Mouse (Mus musculus) brown adipose tissue, adult 24 weeks (tissue): ENCODE data around the gene Rcn3. TPM values are rescaled to one million over a fixed set of nuclear protein-coding genes. Genes with fewer than 3 reads are reported as not detected.

Experiments
- H3K27ac ChIP-seq: fragments of 200-500 bp; replicated peaks from 2 replicates; pipeline ENCODE4 v1.5.1; 2012; ENCODE audit warnings: low read depth, mild to moderate bottlenecking, low read length
- H3K4me1 ChIP-seq: fragments of 200-500 bp; 2 replicates; pipeline ENCODE4 v1.6.1; 2012; ENCODE audit warnings: low read length, mixed read lengths; ENCODE audit not compliant: control insufficient read depth, insufficient read depth, insufficient read length
- H3K4me3 ChIP-seq: fragments of 200-500 bp; 2 replicates; pipeline ENCODE4 v1.5.1; 2012; ENCODE audit warnings: low read depth, mild to moderate bottlenecking, low read length, moderate library complexity; ENCODE audit not compliant: insufficient read depth
- polyA plus RNA-seq: library from polyadenylated mRNA; stranded (reverse); fragments of >200 nt; gene quantifications from 2 replicates; pipeline ENCODE4 v1.2.4, GENCODE M21; 2012; ENCODE audit not compliant: missing spikeins, insufficient read depth, insufficient read length

The Rcn3 gene
- polyA plus RNA-seq, 1 experiment = 12.7 TPM

DNA sequence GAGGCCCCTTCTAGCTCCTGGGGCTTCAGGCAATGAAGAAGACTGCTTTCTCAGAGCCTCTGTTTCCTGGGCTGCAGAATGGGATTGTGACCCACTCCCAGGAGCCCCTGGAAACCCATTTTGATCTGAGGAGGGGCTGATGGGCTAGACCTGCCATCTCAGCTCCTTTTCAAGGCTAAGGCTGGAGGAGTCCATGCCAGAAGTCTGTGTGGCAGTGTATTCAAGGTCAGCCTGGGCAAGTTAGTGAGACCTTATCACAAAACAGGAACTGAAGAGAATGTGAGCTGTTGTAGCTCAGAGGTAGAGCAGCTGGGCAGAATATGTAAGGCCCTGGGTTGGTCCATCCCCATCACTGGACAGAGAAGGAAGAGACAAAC lies 35.1 kb downstream of the Rcn3 start:
- no peak overlapping the region for H3K27ac ChIP-seq
- H3K4me1 ChIP-seq = peaks cover 5% of the 10 kb centered on the region
- H3K4me3 ChIP-seq = no peak overlapping the region

DNA sequence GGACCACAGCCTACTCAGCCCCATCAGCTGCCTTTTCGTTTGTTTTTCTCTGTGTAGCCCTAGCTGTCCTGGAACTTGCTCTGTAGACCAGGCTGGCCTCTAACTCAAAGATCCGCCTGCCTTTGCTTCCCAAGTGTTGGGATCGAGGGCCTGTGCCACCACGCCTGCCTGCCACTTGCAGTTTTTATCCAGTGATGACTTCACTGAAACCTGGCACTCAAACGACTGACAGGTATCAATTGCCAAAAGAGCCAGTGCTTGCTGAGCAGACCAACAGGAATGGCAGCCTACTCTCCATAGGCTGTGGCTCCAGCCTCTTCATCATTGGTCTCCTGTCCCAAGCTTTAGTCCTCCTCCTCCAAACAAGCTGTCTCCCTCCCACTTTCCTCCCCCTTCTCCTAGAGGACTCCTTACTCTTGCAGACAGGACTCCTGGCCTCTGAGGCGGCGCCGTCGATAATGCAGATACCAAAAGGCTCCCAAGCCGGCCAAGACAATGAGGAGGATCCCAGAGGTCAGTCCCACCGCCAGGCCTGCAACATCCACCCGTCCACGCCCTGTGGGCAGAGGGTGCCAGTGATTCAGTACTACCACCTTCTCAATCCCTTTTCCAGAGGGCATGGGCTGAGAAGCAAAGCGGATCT lies 35.6 kb downstream of the Rcn3 start:
- Histone ChIP-seq H3K4me3 (no peak overlapping the region), H3K4me1 (peaks cover 4% of the 10 kb centered on the region), H3K27ac (no peak overlapping the region)

DNA sequence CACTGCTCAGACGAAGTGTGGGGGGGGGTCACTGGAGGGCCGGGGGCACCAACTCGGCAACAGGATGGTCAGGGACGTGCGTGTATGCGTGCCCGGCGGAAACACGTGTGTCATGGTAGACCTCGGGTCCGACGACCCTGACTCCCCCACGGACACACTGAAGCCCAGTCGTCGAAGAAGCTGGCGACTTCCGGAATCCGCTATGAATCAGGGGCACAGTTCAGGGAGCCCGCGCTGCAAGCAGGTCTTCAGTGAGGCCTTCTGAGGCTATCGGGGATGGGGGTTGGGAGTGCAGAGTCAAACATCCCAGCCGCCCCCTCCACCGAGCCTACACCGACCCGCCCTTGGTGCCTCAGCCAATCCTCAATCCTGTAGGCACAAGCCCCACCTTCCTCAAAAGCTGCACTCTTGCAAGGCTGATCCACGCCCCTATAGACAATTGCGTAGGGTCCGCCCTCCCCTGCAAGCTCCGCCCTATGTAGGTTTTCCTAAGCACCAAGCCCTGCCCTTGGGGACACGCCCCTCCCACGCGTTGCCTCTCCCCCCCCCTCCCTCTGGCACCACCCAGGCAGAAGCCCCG lies 38.0 kb downstream of the Rcn3 start:
- Histone ChIP-seq H3K4me3 (peak overlapping the region; percentile 52), H3K27ac (peak overlapping the region; percentile 43; the same call in 1 of the 2 replicates)

DNA sequence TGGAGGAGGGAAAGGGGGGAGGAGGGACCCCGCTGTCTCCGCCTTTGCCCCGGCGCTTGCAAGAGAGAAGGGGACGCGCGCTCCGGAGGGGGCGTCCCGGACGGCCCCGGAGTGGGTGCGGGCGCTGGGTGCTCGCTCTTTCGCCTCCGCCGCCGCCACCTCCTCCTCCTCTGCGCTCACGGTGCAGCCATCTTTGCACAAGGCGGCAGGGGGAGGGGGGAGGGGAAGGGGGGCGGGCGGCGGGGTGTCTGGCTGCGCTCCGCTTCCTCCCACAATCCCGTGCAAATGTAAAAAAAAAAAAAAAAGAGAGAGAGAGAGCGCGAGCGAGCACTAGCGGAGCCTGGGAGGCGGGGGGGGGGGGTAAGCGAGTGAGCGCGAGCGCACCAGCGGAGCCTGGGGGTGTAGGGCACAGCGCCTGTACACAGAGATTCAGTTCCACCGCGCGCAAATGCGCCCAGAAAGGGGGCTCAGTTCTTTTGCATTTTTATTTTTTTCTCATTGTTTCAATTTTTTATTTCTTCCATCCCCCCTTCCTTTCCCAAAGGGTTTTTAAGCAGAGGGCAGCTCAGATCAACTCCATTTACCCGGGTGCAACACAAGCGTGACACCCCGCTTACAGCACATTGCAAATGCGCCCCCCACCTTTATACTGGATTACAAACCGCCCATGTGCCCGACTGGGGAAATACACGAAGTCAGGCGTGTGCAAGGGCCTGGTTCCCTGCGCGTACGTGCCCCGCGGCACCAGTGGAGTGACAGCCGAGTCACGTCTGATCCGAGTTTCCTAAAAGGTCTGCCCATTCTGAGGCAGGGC lies 38.7 kb downstream of the Rcn3 start:
- Histone ChIP-seq H3K4me1 (peaks cover 5% of the 10 kb centered on the region), H3K27ac (peak overlapping the region; percentile 71), H3K4me3 (peak overlapping the region; percentile 96)

More for the DNA sequence above, 38.0 kb downstream of the Rcn3 start:
- peaks cover 5% of the 10 kb centered on the region for H3K4me1 ChIP-seq

DNA sequence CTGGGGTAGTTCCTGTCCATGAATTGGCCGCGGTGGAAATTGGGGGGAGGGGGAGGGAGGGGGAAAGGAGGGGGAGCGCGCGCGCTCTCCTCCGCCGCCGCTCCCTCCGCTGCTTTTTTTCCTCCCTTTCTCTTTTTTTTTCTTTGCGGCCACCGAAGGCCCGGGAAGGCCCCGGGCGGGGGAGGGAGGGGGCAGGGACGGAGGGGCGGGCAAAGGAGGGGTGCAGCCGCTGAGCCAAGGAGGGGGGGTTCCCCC lies 39.2 kb downstream of the Rcn3 start, which contains the start of gene Prr12:
TSS of gene Prr12 (minus strand) at position 20 of the 255 bp plus-strand sequence.
- Histone ChIP-seq H3K4me3 (peak within 1 kb of the TSS; percentile 96), H3K4me1 (peaks cover 5% of the 10 kb centered on the region), H3K27ac (peak within 1 kb of the TSS; percentile 71)

DNA sequence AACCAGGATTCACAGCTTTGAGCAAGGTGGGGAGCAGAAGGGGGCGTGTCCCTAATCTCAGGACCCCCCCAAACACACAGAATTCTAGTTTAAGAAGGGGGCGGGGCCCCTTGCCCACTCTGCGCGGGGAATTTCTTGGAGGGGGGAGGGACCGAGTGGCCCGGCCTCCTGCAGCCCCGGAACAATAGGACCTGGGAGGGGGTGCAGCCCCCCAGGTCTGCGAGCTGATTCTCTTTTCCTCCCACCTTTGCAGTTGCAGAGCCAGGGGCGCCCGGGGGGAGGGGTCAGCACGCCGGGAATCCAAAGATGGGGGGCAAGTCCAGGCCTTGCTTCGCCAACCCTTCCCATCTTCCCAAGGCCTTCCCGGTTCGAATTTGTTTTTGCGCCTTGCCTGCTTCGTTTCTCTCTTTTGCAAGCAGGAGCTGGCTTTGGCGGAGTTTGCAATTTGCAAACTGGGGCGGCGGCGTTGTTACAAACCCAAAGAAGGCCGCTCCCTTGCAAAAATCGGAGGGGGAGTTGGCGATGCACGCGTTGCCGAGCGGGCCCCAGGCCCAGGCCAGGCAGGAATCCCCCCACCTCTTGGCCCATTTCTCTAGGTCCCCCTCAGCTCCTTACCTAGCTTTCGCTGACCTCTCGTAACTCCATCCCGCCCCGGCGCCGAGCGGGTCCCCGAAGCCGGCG lies 39.7 kb downstream of the Rcn3 start:
- peak overlapping the region; percentile 96 for H3K4me3 ChIP-seq

DNA sequence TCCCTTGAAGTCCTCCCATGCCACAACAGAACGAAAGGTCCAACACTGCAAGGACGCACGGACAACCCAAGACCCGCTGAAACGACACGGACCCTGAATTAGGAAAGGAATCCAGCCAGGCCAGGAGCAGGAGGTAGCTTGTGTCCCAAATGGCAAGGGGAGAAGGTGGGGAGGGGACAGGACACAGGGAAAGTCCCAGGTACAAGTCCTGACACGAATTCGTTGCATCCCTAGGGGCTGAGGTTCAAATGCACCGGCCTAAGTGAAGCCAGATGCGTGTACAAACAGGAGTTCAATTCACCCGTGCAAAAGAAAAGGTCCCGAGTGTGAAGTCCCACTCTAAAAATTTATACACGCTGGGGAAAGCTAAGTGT lies 40.4 kb downstream of the Rcn3 start:
- peak overlapping the region; percentile 96 for H3K4me3 ChIP-seq
- no peak overlapping the region for H3K27ac ChIP-seq
- H3K4me1 ChIP-seq = peaks cover 5% of the 10 kb centered on the region

More for the DNA sequence above, 39.7 kb downstream of the Rcn3 start:
- H3K4me1 ChIP-seq = peaks cover 5% of the 10 kb centered on the region
- H3K27ac ChIP-seq = peak overlapping the region; percentile 58

DNA sequence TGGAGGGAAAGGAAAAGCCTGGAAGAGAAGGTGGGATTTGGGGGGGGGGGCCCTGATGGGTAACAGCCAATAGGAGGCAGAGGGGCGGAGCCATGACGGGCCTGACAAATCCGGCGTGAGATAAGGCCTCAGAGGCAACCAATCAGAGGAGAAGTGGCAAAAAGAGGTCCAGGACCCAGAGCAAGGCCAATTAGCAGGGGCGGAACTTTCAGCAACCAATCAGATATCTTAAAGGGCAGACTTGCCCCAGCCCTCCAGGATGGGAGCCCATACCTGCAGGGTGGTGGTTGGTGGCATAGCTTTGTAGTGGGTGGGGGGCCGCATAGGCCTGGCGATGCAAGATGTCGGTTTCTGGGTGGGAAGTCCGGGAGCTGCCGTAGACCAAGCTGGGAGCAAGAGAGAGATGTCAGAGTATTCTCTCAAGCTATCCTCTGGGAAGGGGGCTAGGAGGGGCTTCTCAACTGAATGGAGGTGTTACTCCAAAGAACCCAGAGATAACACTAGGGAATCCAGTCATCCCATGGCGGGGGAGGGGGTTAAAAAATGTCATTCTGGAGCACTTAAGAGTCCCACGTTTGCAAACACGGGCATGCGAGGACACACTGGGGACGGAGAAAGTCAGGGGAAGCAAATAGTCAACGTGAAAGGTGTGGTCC lies 40.9 kb downstream of the Rcn3 start:
- Histone ChIP-seq H3K27ac (no peak overlapping the region), H3K4me3 (peak overlapping the region; percentile 96), H3K4me1 (peaks cover 5% of the 10 kb centered on the region)

DNA sequence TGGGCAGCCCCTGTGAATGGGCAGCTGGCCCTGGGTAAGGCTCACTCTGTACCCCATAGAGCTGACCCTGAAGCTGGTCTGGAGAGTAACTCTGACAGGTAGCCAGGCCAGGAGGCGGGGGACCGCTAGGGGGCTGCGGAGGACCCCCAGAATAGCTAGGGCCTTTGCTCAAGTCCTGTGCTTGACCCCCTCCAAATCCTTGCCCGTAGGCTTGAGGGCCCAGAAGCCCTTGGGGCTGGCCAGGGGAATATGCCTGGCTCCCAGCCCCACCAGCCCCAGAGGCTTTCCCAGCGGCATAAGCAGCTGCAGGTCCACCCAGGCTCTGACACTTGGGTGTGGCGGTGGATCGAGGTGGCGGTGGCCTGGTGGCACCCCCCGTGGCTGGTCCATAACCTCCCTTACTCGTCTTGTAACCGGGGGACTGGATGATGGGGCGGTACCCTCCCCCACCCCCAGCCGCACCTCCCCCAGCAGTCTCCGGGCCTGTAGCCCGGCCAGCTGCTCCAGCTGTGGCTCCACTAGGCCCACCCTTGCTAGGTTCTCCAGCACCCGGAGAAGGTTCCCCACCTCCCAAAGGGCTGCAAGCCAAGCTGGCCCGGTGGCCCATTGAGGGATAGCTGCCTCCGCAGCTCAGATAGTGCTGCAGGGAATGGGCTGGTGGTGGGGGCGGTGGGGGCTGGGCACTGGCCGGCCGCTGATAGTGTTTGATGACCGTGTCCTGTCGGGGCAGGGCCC lies 42.9 kb downstream of the Rcn3 start:
- Histone ChIP-seq H3K4me1 (peaks cover 5% of the 10 kb centered on the region), H3K27ac (no peak overlapping the region), H3K4me3 (no peak overlapping the region)

DNA sequence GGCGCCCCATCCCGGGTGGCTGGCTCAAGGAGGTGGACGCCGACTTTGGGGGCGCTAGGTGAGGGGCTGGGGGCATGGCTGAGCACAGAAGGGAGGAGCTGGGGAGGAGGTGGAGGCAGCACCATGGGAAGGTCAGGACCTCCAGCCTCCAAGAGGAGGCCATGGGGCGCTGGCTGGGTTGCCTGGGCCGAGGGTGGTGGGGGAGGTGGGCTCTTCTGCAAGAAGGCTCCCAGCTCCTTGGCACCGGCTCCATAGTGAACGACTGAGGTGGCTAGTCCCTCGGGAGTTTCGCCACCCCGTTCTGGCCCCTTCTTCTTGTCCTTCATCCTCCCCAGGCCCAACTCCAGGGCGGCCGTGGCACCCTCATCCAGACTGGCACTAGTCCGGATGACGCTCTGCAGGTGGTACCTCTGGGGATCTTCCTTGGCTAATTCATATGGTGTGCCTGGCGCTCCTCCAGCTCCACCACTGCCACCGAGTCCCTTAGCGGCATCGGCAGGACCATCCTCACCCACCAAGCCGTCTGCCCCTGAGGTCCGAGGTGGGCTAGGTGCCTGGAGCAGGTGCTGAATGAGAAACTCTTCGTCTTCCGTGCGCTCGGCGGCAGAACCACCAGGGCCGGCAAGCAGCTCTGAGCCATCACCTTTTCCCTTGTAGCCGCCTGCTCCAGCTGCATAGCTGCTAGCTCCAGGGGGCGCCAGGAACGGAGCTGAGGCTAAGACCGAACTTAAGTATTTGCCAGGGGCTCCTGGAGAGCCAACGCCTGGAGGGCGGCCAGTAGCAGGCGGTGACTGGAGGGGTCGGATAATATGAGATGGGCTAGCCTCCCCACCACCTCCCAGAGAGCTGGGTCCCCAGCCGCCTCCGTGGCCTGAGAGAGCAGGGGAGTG lies 43.8 kb downstream of the Rcn3 start:
- Histone ChIP-seq H3K27ac (no peak overlapping the region), H3K4me3 (no peak overlapping the region), H3K4me1 (peaks cover 5% of the 10 kb centered on the region)

DNA sequence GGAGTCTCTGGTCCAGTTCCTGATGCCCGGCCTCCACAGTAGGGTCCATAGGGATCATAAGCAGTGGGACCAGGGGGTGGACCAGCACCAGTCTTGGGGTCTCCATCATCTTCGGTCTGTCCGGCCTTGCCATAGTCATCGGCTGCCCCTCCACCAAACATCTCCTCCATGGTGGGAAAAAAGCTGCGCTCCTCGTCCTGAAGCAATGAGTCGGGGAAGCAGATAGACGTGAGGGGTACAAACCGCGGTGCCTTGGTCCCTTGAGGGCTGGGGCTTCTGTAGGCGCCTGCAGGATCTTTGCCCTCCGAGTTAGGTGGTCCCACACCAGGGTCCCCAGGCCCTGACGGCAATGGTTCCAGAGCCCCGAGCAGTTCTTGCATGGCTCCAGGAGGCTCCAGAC lies 44.5 kb downstream of the Rcn3 start:
- Histone ChIP-seq H3K27ac (no peak overlapping the region), H3K4me3 (no peak overlapping the region), H3K4me1 (peaks cover 5% of the 10 kb centered on the region)

DNA sequence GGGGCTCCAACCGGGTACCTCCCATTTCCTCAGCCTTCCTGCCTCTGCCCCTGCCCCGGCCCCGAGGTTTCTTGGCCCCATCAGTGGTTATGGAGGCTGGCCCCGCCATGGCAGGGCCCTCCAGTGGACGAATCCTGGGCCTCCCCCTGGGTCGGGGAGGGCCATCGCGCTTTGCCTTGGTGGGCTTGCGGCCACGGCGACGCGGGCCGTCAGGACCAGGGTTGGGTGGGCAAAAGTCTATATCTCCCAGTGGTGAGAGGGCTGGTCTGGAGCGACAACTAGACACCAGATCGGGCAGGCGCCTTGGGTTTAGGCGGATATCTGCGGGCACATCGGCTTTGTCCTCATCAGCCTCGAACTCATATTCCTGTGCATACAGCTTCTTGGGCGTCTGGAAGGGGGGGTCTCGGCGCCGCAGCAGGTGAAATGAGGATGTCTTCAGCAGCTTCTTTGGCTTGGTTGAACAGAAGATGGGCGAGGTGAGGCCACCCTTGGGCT lies 45.1 kb downstream of the Rcn3 start:
- Histone ChIP-seq H3K4me3 (no peak overlapping the region), H3K27ac (no peak overlapping the region), H3K4me1 (peaks cover 4% of the 10 kb centered on the region)

DNA sequence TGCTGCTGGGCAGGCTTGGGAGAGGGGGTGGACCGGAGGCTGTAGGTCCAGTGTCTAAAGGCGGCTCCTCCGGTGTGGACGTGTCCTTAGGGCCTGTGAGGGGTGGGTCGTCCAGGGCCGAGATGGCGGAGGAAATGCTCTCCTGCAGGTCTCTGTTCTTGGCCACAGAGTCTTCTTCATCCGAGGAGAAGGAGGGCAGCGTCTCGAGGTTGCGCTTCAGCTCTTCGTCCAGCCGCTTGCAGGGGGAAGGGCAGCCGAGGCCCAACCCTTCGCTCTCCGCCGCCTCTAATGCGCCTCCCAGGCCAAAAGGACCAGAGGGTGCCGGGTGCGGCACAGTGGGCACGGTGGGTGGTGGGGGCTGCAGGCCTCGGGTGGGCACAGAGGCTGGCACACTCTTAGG lies 46.3 kb downstream of the Rcn3 start:
- Histone ChIP-seq H3K27ac (no peak overlapping the region), H3K4me3 (no peak overlapping the region), H3K4me1 (no peaks in the 10 kb centered on the region; the same call in 1 of the 2 replicates)
